Mouse (Mus musculus) thymus, postnatal 0 days (tissue): ENCODE results near the gene Dapp1. TPM values are rescaled to one million over a fixed set of nuclear protein-coding genes. Genes with fewer than 3 reads are reported as not detected.
A peak's percentile ranks its signal among the peaks of the same experiment; 100 is the strongest.
"Not testable (repeated sequence)": the region's sequence is repeated elsewhere in the genome, so short reads cannot be mapped to it uniquely, and the experiment has no call there.

Experiments
- DNase-seq: peaks from one replicate; pipeline ENCODE4 v3.0.0-alpha.2; 2015; ENCODE audit warnings: low spot score
- polyA plus RNA-seq: library from polyadenylated mRNA; unstranded; fragments of >200 nt; fragmentation: Nextera tagmentation; extraction: Ambion mirVana; gene quantifications from 2 replicates; pipeline ENCODE4 v1.2.1, GENCODE M21; 2015

Dapp1 gene
- polyA plus RNA-seq, 1 experiment from 2014 or later, result 26.0 TPM

DNA sequence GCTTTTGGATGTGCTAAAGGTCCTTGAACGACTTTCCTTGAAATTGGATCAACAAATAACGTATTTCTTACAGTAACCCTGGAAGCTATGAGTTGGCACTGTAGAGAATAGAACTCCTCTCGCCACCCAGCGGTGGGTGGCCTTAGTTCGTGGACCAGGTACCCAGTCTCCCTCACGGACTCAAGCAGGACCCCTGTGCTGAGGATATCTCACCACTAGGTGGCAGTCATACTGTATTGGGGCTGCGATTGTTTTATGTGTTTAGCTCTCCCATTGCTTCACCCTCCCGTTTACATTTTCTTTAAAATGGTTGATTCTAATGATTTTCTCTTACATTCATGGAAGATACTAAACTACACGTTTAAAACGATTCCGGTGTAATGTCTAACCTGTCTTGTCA lies 9.8 kb upstream of the Dapp1 start:
- peak; percentile 91 for DNase-seq

DNA sequence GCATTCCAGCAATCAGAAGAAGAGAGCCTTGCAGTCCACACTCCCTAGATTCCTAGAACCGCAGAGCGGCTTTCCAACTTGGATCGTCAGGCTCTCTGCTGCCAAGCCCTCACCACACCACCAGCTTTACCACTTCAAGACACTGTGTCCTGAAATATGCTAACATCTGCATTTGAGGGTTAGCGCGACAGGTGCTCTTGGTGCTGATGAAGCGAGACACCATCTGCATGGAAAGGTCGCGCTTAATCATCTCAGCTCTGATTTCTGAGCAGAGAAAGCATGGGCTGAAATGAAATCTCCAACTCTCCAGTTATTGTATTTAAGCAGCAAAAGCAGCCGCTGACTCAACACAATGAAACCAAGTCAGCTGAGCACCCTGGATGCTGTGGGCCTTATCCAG lies 8.1 kb upstream of the Dapp1 start:
- DNase-seq, result no peak

DNA sequence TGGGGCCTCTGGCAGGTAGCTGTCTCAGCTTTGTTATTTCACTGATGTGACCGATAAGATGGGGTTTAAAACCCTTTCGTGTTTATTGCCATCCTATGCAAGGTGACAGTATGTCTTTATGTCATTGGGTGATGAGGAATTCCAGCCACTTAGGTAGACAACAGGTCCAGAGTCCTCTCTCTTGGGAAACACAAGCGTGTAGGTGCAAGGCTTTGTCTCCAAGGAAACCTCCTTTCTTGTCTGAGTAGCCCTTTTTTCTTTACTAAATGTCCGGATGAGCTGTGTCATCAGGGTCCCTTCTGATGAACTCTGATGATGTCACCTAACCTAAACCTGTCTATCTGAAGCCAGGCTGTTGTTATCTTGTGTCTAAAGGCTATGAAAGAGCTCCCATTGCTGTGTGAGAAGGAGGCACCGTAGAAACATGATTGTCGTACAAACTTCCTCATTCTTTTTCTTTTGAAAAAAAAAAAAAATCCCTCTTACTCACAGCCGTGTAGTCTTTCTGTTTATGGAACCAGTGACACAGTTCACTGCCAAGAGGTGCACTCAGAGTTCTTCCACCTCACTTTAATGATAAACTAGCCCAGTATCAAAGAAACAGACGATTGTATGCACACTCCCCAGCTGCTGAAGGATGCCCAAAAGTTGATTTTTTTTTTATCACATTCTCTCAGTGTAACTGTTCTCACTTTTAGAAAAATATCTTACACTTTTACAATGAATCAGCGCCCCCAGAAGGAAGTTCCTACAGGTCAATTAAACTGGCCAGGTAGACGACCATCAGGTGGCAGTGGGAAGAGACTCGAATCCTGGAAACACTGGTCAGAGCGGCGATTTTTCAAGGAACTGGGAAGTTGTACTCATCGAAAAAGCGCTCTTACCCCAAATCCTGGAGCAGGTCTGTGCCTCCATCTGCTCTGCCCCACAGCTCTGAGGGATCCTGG lies 637 bp downstream of the Dapp1 start:
- DNase-seq, result peak; percentile 37

DNA sequence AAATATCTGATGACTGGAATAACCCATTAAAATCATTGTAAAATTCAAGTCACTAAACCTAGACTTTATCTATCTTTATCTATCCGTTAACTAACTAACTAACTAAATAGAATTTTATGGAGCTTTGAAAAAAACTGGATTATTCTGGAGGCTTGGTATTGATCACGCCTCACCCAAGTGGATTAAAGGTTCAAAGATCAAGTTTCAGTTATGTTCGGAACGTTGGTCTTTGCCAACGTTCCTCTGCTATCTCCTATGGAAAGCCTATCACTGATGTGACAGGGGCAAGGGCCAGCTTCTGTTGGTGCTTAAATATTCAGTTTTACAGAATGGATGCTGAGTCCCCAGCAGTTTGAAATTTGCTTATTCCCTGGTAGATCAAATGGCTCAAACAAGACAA lies 3.1 kb downstream of the Dapp1 start:
- DNase-seq, result no peak

DNA sequence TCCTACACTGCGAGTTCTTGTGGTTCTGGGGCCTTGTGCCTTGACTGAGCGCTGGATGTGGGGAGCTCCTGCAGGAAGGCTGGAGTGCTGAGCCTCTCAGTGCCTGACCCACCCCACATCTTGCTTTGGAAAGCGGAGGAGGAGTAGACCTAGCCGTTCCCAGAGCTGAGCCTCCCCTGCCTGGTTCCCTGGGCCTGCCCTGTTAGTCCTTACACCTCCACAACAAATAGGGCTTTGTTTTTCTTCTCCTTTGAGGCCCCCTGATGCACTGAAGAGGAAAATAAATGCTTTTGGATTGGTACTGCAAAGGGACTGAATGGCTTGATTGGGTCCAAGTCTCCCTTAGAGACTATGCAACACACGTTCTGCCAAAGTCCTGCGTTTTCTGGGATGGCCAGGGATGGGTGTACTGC lies 3.7 kb downstream of the Dapp1 start:
- no peak for DNase-seq

DNA sequence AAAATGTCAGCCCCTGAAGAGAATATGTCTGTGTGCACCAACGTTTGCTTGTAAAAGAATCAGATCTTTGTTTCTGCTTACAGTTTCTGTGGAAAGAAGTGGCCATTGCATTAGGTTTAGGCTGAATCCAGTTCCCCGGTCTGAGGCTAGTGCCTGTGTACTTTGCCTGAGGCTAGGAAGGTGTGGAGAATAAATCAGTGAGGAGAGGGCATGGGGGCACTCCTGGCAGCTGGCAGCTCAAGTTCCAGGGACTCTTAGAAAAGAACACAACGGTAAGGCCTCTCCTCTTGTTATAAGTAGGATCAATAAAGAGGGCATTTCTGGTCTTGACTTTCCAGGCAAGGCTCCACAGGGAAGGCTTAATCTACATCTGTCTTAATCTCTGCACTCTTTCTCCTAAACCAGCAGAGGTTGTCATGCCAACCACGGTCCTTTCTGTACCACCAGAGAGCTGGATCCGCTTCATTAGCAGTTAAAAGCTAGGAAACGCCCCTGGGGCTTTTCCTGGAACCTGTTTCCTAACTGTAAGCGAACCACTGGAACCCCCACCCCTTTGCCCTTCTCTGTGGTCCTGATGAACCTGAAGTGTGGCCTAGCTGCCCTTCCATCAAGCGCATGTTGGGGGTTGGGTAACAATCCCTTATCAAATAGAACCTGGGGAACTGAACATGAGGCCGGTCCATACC lies 4.3 kb downstream of the Dapp1 start:
- no peak for DNase-seq

DNA sequence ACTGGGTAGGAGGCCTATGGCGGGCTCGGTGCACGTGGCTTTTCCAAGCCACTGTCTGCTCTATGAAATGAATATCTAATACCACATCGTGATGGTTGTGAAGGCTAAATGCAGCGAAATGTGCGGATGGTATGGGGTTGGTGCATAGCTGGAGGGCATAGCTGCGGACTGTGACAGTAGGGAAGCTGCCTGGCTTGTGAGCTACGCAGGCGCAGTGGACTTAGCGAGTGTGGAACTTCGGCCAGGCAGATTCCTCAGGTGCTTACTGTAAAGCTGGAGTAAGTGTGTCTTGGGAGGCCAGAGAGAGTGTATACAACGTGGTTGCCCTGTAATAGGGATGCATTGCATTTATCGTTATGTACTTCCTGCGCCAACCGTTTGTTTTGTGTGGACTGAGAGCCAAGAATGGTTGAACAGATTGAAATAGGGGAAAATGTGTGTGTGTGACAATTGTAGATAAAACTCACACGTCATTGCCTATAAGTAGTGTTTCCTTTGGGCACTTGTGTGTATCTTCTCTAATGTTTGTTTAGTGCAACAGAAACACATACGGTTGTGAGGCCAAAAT lies 5.4 kb downstream of the Dapp1 start:
- DNase-seq, result no peak

DNA sequence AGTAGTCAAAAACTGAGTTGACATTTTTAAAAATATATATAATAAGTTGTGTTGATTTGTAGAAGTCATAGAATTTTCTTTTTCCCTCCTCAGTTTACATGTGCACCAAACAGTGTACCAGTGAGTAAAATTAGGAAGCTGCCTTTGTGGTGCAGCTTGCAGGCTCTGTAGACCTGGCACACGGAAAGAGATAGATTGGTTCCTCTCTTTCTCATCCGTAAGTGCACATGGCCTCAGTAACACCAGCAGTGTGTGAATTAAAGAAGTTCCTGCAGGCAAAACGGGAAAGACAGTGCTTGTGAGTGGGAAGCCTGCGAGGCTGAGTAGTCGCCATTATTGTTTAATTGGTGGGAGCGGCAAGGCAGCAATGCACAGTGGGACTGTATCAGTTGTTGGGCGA lies 5.9 kb downstream of the Dapp1 start:
- DNase-seq, result no peak

DNA sequence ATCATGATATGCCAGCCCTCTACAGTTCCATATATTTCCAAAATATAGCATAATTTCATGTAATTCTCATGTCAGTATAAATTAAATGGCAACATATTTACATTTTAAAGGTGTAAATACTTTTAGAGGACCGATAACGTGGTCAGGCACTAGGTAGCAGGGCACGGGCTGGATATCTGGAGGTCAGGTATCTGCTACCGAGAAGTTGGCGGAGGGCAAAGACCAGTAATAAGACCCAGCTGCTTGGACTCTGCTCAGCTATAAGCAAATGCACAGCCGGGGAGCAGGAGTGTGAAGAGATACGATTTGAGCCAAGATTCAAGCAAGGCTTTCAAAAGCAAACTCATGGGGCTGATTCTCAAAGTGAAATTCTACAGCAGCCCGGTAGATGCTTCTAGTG lies 7.0 kb downstream of the Dapp1 start:
- DNase-seq, result no peak

DNA sequence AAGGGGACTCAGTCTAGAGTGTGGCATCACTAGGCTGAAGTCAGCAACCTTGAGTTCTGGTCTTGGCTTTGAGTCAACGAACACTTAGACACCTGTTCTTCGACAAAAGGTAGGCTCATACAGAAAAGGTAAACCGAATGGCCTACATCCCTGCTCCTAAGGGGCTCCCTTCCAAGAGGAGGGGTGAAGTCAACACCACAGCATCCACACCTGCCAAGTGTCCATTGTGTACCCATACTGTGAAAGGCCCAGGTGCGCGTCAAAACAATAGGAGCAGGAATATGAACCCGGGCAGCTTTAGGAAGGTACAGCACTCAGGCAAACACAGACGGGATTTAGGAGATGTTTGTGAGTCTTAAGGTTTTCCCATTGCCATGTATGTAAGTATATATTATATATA lies 8.4 kb downstream of the Dapp1 start:
- DNase-seq, result no peak

DNA sequence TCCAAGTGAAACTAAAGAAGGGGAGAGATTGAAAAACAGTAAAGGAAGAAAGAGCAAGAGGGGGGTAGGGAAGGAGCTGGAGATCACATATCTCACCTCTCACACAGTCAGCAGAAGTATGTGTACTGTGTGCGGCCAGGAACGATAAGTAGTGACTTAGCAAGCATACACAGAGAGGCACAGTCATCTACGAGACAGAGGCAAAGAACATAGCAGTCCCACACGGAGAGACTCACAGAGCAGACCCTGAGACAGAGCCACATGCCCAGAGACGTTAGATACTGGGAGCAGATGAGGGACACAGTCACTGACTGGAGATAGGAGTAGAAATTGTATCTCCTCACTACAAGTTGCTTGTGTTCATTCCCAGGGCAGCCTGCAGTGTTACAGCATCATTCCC lies 9.1 kb downstream of the Dapp1 start:
- no peak for DNase-seq

DNA sequence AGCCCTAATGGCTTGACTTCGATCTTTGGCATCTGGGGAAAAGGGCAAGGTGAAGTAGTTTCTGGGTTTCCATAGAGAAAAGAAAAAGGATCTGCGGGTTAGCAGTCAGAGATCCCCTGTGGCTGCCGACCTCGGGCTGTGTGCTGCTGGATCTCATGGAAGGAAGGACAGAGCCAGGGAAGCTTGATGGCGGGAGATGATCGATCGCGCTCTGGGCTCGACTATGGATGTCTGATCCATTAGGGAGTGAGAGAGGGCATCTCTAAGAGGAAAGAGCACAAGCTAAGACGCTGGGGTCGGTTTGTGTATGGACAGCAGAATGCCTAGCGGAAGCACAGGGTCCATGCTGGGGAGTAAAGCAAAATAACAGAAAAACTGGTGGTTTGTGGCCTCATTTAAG lies 11.4 kb downstream of the Dapp1 start:
- DNase-seq, result no peak

DNA sequence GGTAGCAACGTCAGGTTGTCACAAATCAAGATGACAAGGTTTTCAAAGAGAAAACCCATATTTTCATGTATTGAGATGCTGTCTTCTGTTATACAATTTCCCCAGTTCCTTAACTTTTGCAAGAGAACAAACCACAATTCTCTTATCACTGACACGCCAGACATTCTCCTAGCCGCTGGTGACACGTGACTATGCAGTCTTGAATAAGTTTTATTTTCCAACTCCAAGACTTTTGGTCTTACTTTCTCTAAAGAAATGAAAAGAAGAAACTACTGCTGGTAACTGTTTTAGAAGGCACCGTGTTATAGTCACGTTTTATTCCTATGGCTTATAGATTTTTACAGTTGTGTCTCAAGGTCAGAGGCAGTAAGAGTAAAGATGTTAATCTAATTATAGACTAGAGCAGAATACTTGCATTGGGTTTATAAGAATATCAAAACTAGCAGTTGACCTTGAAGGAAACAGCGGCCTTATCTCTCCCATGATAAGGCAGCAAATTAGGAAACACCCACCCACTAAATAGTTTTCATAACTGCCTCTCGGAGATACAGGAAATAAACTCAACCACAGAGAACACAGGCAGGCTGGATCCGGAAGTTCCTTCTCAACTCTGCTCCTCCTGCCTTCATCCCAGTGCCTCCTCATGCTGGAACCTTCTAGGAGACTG lies 12.4 kb downstream of the Dapp1 start:
- peak; percentile 56 for DNase-seq

DNA sequence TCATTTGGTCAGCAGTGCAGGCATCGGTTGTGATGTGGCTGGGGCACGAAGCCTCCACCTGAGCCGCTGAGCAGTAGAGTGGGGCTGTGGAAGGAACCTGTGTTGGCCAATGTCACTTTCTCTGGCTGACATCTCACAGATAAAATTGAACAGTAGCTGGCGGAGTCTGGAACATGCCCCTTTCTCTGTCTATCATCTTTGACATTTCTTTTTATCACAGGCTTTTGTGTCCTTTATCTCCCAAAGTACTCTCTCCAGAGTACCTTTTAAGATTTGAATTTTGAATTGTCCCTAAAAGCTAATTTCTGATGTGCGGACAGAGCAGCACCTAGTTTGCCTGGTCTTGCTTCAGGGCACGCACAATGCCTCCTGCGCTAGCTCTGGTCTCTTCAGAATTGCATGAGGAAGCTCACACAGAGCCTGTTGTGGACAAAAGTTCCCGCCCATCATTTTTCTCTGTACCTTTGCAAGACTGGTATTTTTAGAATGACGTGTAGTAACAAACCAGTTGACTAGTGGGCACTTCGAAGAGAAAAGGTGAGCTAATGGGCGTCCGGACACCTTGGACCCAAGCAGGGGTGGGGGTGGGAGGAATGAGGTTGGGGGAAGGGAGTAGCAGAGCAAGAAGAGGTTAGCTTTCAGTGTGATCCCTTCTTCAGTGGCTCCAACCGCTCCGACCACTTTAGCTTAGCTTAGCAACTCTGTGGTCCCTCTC lies 13.1 kb downstream of the Dapp1 start:
- no peak for DNase-seq

DNA sequence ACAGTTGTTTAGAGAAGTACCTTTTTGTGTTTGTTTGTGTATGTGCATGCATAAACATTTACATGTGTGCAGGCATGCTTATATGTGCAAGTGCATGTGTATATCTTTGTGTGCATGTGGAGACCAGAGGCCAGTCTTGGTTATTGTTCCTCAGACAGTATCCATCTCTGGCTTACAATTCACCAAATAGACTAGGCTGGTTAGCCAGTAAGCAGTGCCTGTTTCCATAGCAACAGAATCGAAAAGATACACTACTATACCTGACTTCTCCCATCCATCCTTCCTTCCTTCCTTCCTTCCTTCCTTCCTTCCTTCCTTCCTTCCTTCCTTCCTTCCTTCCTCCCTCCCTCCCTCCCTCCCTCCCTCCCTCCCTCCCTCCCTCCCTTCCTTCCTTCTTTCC lies 17.3 kb downstream of the Dapp1 start:
- not testable (repeated sequence) for DNase-seq

DNA sequence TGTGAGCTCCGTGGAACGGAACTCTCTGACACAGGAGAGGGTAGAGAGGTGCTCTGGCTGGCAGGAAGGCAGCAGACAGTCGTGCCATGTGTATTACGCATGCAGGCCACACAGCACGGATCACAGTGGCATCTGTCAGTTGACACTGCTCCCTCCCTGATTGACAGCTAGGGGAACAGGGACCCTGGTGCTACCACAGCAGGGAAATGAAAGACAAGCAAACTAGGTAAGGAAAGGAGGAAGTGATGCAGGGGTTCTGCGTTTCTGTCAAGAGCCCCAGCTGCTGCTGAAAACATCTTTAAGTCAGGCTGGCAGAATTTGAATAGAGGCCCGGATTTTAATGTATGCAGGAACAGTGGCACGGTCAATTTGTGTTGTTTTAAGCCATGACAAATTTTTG lies 17.8 kb downstream of the Dapp1 start:
- DNase-seq, result peak; percentile 33

DNA sequence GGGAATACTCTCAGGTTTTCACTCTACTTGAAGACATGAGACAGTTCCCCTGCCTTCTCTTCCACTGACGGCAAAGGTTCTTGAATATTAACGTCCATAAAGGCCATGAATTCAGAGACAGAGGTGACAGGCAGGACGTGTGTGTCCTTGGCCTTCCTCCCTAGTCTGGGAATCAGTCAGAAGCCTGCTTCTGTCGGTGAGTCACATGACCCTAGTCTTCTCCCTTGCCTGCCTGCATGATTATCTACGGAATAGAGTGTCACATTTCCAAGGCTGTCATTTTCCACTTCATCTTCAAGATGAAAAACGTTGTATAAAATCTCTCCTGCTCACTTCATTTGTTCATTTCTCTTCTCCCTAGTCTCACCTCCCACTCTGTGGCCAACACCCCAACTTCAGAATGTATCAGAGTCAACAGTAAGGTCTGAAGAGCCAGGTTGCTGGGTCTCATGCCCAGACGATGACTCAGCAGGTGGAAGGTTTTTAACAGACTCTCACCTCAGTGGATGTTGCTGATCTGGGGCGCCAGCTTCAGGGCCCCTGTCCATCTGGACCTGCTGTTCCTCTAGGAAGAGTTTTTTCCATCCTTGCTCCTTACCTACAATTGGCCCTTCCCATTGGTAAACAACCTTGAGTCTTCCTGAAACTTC lies 19.5 kb downstream of the Dapp1 start:
- DNase-seq, result no peak

DNA sequence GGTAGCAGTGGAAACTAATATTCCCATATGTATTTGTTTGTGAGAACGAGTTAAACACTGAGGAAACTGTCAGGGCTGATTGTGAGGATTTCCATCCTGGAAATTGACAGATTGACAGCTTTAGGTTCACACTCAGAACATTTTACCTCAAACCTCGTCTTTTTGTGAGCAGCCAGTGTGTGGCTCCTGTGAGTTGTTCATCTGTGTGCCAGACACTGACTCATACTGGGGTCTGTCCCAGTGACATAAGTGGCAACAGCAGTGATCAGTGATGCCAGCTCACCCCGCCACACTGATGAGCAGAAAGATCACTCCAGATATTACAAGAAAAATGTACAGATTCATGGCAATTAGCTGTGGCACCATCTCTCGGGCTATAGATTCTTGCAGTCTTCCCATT lies 21.9 kb downstream of the Dapp1 start:
- DNase-seq, result no peak

DNA sequence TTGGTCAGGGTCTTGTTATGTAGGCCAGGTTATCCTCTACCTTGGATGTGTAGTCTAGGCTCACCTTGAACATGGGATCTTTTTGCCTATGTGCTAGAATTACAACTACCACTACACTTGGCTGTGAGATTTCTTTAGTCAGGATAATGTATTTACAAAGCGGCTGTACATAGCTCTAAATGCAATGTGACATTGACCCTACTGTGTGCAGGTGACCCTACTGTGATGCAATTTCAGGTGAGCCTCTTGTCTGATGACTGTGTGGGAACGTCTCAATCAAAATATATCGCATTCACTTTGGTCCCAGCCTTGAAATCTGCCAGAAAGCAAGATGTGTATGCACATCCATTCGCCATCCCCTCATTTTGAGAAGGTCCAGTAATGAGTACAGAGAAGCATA lies 23.0 kb downstream of the Dapp1 start:
- DNase-seq, result no peak

DNA sequence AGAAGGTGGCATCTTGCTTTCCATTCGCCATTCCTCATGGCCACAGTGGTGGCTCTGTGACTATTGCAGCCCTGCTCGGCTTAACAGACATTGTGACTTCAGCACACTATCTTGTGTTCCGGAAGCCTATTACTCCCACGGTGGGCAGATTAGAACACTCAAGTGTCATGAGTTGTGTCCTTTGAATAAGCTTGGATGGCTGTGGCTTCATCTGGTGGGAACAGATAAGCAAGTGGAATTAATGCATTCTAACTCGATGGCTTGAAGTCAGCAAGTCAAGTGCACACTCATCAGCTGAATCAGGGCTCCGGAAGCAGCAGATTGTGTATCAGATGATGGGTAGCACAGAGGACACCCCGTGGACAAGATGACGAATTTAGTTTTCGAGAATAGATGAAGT lies 23.5 kb downstream of the Dapp1 start:
- no peak for DNase-seq
